Mouse (Mus musculus) hindbrain, embryonic 16.5 days (tissue): Measurements from ENCODE around the gene Tra2b. TPM values are rescaled to one million over a fixed set of nuclear protein-coding genes. Genes with fewer than 3 reads are reported as not detected.
"Not testable (repeated sequence)": the region's sequence is repeated elsewhere in the genome, so short reads cannot be mapped to it uniquely, and the experiment has no call there.

ENCODE experiments used
- ATAC-seq: fragments of 200-750 bp; cut with Nextera tagmentation; 2 replicates; pipeline ENCODE4 v1.8.0; 2017; ENCODE audit warnings: moderate TSS enrichment, moderate library complexity
- H3K27ac ChIP-seq: fragments of 300-500 bp; sonication (generic); 2 replicates; pipeline ENCODE4 v1.5.1; 2014; ENCODE audit warnings: low read depth, mild to moderate bottlenecking, control low read depth, low read length, moderate library complexity
- H3K27me3 ChIP-seq: fragments of 300-500 bp; sonication (generic); replicated peaks from 2 replicates; pipeline ENCODE4 v1.6.1; 2014; ENCODE audit warnings: low read length; ENCODE audit not compliant: control insufficient read depth, insufficient read depth
- H3K36me3 ChIP-seq: fragments of 300-500 bp; sonication (generic); 2 replicates; pipeline ENCODE4 v1.6.1; 2014; ENCODE audit warnings: mild to moderate bottlenecking, low read length, moderate library complexity, mixed read lengths; ENCODE audit not compliant: control insufficient read depth, insufficient read depth
- H3K4me1 ChIP-seq: fragments of 300-500 bp; sonication (generic); 2 replicates; pipeline ENCODE4 v1.6.1; 2014; ENCODE audit warnings: low read depth, low read length; ENCODE audit not compliant: control insufficient read depth, insufficient read depth
- H3K4me2 ChIP-seq: fragments of 300-500 bp; sonication (generic); 2 replicates; pipeline ENCODE4 v1.6.1; 2014; ENCODE audit warnings: mild to moderate bottlenecking, low read length, control low read depth, moderate library complexity
- H3K4me3 ChIP-seq: fragments of 300-500 bp; sonication (generic); 2 replicates; pipeline ENCODE4 v1.5.1; 2014; ENCODE audit warnings: mild to moderate bottlenecking, low read length, control low read depth, moderate library complexity
- H3K9ac ChIP-seq: fragments of 300-500 bp; sonication (generic); 2 replicates; pipeline ENCODE4 v1.6.1; 2014; ENCODE audit warnings: low read depth, mild to moderate bottlenecking, control low read depth, low read length, moderate library complexity
- H3K9me3 ChIP-seq: fragments of 300-500 bp; sonication (generic); 2 replicates; pipeline ENCODE4 v1.6.1; 2014; ENCODE audit warnings: mild to moderate bottlenecking, low read length, moderate library complexity; ENCODE audit not compliant: control insufficient read depth
- WGBS: fragments of 180-500 bp; shearing (Covaris S2); extraction: QIAGEN DNeasy Blood & Tissue Kit; methylation state at CpG from one replicate; pipeline ENCODE4 v1.1.7; 2014; 5-methylcytosine and 5-hydroxymethylcytosine counted together
- polyA plus RNA-seq: library from polyadenylated mRNA; unstranded; fragments of >200 nt; fragmentation: Nextera tagmentation; extraction: Ambion mirVana; gene quantifications from 2 replicates; pipeline ENCODE4 v1.2.1, GENCODE M21; 2015

Gene Tra2b
- polyA plus RNA-seq, 1 experiment from 2014 or later = 222 TPM

DNA sequence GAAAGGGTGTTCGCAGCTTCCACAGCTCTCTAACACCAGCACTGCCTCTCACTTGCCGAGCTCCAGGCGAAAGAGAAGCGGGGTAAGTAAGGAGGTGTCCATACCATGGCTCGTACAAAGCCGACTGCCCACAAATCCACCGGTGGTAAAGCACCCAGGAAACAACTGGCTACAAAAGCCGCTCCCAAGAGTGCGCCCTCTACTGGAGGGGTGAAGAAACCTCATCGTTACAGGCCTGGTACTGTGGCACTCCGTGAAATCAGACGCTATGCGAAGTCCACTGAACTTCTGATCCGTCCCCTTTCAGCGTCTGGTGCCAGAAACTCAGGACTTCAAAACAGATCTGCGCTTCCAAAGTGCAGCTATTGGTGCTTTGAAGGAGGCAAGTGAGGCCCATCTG is 29.0 kb downstream of the Tra2b start:
- ATAC-seq = no peak
- H3K4me1 ChIP-seq = no peaks in the 10 kb centered on the region
- H3K9me3 ChIP-seq = no peaks in the 10 kb centered on the region
- no peak overlapping the region for H3K4me2 ChIP-seq
- no peak overlapping the region for H3K9ac ChIP-seq
- 90% methylated on average over 16 of the region's 16 CpGs for WGBS
- no peaks in the 10 kb centered on the region for H3K27me3 ChIP-seq
- no peaks in the 10 kb centered on the region; the same call in 1 of the 2 replicates for H3K36me3 ChIP-seq
- H3K27ac ChIP-seq = no peak overlapping the region
- H3K4me3 ChIP-seq = no peak overlapping the region

DNA sequence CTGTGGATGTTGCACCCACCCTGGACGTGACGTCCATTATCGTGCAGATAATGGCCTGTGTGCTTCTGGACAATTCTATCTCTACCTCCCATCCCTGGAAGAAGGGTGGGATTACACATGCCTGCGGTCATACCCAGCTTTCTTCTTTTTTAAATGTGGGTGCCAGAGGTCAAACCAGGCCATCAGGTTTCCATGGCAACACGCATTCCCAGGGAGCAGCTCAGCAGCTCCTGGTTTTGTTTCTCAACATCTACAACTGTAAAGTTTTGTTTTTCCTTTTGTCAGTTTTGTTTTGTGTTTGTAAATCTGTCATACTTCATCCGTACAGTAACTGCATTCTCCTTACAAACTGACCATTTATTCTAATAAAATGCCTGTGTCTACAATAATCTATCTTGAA is 31.3 kb downstream of the Tra2b start:
- Histone ChIP-seq H3K9me3 (no peaks in the 10 kb centered on the region), H3K27me3 (no peaks in the 10 kb centered on the region), H3K9ac (no peak overlapping the region), H3K4me3 (no peak overlapping the region), H3K4me1 (no peaks in the 10 kb centered on the region), H3K36me3 (no peaks in the 10 kb centered on the region), H3K27ac (no peak overlapping the region), H3K4me2 (no peak overlapping the region)
- no peak for ATAC-seq
- WGBS = 28% methylated on average over 6 of the region's 6 CpGs

DNA sequence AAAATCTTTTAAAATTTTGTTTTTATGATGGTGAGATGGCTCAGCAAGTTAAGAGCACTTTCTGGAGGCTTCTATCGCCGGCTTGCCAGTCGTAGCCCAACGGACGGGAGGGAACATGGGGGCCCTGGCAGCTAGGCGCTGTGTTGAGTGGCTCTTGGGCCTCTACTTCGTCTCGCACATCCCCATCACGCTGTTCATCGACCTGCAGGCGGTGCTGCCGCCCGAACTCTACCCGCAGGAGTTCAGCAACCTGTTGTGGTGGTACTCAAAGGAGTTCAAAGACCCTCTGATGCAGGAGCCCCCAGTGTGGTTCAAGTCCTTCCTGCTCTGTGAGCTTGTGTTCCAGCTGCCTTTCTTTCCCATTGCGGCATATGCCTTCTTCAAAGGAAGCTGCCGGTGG is 35.5 kb downstream of the Tra2b start:
- WGBS = 88% methylated on average over 16 of the region's 16 CpGs
- H3K27me3 ChIP-seq, H3K36me3 ChIP-seq, H3K27ac ChIP-seq, H3K9me3 ChIP-seq, H3K9ac ChIP-seq, ATAC-seq, H3K4me1 ChIP-seq, H3K4me3 ChIP-seq, H3K4me2 ChIP-seq: not testable (repeated sequence)

GRCm38 (mm10) chr16:22203501-22203900 is 62.3 kb downstream of the Tra2b start:
- Histone ChIP-seq H3K4me3 (no peak overlapping the region), H3K4me1 (no peaks in the 10 kb centered on the region), H3K27ac (no peak overlapping the region), H3K27me3 (no peaks in the 10 kb centered on the region), H3K36me3 (no peaks in the 10 kb centered on the region), H3K9ac (no peak overlapping the region), H3K9me3 (no peaks in the 10 kb centered on the region), H3K4me2 (no peak overlapping the region)
- WGBS = 94% methylated on average over 1 of the region's 1 CpGs
- ATAC-seq = no peak

DNA sequence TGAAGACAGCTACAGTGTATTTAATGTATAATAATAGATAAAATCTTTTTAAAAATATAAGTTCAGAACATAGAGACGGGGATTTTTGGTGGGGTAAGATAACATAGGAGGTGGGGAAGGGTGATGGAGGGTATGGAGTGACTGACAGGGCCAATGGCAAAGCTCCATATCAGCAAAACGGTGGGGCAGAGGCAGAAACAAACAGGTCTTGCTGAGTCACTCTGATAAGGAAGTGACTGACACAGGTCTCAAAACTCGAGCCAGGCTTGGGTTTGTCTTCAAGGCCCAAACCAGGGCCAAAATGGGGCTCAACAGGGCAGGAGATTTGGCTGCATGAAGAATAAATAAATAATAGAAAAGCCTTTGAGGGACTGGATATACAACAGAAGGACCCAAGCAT is 63.9 kb downstream of the Tra2b start:
- no peak for ATAC-seq
- H3K9ac ChIP-seq = no peak overlapping the region

DNA sequence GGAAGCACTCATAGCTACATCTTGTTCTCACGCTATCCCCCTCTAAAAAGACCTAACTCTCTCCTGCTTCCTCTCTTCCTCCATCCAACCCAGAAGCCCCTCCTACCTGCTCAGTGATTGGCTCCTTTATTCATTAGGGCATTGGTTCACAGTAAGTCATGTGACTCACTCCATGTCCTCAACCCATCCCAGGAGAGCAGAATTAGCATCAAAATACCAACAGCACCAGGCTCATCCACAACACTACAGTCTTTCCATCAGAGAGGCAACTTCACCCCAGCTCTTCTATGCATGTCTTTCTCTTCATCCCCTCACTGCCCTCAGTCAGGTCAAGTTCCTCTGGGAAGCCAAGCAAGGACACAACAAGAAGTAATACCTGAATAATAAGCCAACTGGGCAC is 65.3 kb downstream of the Tra2b start:
- 71% methylated on average over 1 of the region's 1 CpGs for WGBS
- ATAC-seq = no peak

More for the DNA sequence above, 63.9 kb downstream of the Tra2b start:
- Histone ChIP-seq H3K27ac (no peak overlapping the region), H3K4me1 (no peaks in the 10 kb centered on the region), H3K4me3 (no peak overlapping the region), H3K27me3 (no peaks in the 10 kb centered on the region), H3K36me3 (no peaks in the 10 kb centered on the region), H3K9me3 (no peaks in the 10 kb centered on the region), H3K4me2 (no peak overlapping the region)
- 81% methylated on average over 3 of the region's 3 CpGs for WGBS

More for the DNA sequence above, 65.3 kb downstream of the Tra2b start:
- Histone ChIP-seq H3K9me3 (no peaks in the 10 kb centered on the region), H3K4me2 (no peak overlapping the region), H3K27ac (no peak overlapping the region), H3K4me1 (no peaks in the 10 kb centered on the region), H3K36me3 (no peaks in the 10 kb centered on the region), H3K9ac (no peak overlapping the region), H3K4me3 (no peak overlapping the region), H3K27me3 (no peaks in the 10 kb centered on the region)

Other genes with a start within 250 kb of the Tra2b start
- gene Igf2bp2, start 102.7 kb downstream of the Tra2b start, polyA plus RNA-seq = 13.0 and 20.1 TPM in 2 replicates
- gene Etv5, start 173.7 kb upstream of the Tra2b start, polyA plus RNA-seq = 29.9 and 35.5 TPM in 2 replicates